Mouse (Mus musculus): ENCODE results near the gene F11.

The F11 gene

DNA sequence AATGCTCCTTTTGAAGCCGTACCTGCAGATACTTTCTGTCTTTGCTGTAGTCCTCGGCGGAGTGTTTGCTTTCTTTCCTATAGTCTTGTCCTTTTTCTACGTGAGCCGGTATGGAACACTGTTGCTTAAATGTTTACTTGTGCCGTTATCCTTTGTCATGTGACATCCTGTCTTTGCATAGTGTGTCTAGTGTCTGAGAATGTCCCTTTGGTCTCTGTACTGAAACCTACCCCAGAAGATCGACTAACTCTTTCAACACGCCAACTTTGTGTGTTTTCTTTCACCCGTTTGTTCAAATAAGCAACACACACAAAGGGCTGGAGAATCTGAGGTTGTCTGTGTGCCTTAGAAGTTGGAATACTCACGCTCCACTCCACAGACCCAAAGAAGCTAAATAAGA is at the start of gene F11:
F11 (minus strand) TSS at position 112 of the 400 bp plus-strand sequence.
- no peak for DNase-seq (ENCODE audit: low spot score)

DNA sequence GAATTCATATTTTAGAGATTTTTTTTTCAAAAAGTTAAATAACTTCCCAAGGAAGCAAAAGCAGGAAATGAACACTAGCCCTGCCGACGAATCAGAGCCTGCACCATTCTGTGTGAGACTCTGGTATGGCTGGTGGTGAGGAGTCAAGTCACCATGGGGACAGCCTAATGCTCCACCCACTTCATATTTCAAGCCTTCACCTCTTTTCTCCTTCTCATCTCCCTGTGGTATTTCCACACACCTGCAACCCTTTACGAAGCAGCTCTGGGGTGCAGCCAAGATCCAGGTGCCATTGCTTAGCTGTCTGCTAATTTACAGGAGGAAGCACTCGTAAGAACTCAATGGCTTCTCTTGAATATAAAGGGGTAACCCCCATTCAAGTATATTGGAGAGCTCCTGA is 49.1 kb upstream of the F11 start:
- no peak for DNase-seq (ENCODE audit: low spot score)

DNA sequence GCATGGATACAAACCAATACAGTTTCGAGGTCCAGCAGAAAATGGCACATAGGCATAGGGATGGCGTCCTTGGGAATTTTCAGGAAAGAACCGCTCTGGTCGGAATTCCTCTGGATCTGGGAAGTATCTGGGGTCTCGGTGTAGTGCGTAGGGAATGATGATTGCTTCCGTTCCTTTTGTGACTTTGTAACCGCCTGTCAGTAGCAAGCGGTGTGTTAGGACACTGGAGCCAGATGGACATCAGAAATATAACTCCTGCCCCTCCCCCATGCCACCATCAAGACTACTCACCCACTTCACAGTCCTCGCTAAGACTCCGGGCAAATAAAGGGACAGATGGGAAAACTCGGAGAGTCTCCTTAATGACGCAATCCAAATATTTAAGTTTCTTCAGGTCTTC is 46.5 kb upstream of the F11 start, which contains the start of gene Gm45753:
Gm45753 (minus strand) TSS at position 101 of the 400 bp plus-strand sequence.
- DNase-seq (ENCODE audit: low spot score), result no peak

DNA sequence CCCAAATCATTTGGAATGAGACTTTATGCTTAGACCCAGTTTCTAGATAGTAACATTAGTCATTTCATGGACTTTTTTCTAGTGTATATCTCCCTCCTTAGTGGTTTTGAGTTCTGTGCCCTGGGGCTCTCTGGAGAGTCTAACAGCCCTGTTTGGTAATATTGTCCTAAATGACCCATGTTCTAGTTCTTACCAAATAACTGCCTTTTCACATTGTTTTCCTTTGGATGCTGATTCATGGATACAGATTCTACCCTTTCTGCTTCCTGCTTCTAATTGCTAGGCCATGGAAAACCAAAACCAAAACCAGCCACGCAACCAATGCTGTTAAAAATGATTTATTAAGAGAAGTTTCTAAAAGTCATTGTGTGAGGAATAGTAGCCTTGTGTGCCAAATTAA is 43.6 kb upstream of the F11 start:
- no peak for DNase-seq (ENCODE audit: low spot score)

DNA sequence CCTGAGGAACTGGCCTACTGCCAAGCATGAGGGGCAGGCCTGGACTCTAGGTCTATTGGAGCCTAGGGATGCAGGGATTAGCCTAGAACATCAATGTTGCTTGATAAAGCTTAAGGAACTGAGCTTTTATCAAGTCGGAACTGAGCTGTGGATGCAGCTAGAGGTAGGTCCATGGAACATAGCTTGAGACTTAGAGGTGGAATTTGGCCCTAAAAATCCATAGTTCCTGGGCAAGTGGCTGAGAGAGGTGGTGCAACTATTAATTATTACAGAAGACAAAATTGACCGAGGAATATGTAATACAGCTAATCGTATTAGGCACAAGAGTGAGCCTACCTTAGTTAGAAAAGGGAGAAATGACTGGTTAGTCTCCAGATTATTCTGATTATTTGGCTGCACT is 42.5 kb upstream of the F11 start:
- no peak for DNase-seq (ENCODE audit: low spot score)

DNA sequence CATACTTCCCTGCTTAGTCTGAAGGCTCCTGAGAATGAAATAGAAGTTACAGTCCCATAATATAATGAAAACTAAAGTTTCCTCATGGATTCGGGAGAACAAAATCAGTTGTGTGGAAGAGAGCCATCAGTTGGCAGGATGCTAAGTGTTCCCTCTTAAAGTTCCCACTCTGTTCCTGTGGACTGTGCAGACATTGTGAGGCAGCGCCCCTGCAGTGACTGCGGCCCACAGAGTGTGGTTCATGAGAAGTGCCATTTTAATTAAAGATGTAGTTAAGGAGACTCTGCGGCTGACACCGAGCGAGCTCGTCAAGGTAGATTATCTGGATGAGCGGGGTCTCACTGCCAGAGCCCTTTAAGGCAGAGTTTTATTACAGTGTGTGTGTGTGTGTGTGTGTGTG is 40.6 kb upstream of the F11 start:
- DNase-seq (ENCODE audit: low spot score), result no peak

DNA sequence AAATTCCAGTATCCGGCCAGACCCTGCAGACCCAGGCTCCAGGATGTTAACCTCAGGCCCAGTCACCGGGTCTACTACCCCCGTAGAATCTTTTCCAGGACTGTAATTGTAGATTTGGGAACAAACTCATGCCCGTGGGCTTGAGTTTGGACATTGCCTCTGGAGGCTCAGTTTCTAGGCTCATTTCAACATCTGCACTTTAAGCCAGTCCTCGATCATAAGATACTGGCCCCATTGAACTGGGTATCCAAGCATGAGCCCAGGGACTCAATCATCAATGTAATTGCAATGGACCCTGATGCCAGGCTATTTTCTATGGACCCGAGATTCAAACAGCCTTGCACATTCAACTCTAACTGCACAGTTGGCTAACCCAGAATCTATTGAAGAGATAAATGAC is 33.4 kb upstream of the F11 start:
- no peak for DNase-seq (ENCODE audit: low spot score)

DNA sequence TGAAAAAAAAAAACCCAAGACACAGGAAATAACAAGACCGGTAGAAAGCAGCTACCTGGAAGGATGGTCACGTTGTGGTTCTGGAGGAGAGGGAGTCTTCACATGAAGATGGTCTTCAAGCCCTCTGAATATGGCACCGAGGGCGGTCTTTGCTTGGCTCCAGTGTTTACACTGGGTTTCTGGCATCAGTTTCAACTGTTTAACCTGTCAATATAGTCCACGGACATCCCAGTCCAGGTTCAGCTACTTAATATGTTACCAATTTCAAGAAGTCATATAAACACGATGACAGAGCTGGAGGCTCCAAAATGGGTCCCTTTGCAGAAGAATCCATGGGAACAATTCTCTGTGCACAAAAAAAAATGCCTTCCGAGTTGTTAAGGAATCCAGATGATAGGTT is 32.9 kb upstream of the F11 start, which contains the start of gene Klkb1:
Klkb1 (minus strand) TSS at position 173 of the 400 bp plus-strand sequence.
- no peak for DNase-seq (ENCODE audit: low spot score)

DNA sequence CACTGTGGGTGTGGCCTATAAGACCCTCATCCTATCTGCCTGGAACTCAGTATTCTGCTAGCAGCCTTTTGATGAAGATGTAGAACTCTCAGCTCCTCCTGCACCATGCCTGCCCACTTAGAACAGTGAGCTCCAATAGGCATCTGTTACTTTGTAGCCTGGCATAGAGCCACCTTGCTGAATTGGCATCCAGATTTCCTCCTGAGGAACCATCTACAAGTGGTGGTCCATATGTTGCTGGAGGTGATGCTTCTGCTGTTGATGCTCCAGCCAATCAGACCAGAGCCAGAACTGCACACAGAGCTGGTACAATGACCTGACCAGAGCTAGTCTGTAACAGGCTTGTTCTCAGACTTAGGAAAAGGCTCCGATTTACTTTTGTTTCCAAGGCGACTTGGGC is 30.0 kb upstream of the F11 start:
- no peak for DNase-seq (ENCODE audit: low spot score)

DNA sequence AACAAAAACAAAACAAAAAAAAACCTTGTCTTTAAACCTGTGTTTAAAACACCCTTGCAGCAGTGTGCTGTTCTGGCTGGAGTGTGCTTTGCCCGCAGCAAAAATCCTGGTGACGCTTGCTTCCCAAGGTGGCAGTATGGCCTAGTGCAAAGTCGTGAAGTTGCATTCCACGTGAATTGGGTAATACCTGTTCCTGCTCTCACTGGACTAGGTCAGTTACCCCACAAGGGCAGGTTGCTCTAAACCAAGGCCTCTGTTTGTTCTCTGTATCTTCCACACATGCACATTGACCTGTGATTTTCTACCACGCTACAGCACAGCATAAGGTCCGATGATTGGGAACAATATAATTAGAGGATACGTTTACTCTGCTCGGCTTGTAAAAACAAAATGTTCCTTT is 19.8 kb upstream of the F11 start:
- no peak for DNase-seq (ENCODE audit: low spot score)

DNA sequence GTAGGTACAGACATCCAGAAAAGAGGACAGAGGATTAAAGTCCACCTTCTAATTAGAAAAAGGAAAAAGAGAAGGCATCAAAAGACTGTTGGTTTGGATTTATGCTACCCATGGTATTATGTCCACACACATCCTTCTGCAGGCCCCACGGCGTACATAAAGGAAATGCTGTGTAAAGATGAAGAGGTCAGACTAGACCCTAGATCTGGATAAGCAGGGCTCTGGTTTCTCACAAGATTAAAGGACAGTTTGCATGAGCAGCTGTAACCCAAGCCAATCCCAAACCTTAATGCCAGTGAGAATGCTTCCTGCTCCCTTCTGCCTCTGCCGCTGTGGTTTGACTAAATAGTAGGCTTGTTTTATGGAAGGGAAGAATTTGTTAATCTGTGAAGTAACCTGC is 15.6 kb upstream of the F11 start:
- DNase-seq (ENCODE audit: low spot score), result no peak

DNA sequence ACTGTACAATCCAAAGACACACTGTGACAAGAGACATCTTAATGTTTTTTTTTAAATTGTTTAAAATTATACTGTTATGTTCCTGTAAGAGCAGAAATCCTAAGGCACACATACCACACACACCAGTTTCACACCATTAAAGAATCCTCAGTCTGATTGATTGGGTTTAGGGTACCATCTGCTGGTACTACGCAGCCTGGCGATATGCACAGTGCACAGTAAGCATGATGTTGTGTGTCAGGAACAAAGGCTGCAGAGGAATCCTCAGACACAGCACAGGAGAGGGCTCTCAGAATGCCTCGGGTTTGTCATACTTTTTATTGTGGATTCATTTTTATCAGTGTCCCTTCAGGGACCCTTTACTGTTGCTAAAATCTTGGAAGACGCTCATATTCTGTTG is 12.5 kb upstream of the F11 start:
- no peak for DNase-seq (ENCODE audit: low spot score)

DNA sequence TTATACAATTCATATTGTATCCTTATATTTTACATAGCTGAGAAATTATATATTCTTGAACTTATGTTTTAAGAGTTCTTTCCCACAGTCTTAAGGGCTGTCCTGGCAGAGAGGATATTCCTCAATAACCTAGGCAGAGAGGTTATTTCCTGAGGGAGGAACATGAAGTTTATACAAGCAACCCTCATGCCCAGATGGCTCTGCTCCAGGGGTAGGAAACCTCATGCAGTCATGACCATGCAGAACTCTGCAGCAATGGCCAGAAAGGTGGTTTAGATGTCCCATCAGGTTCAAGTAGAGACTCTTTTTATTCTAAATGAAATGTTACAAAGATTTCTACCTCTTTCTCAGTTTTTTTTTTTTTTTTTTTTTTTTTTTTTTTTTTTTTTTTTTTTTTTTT is 7.2 kb upstream of the F11 start:
- no peak for DNase-seq (ENCODE audit: low spot score)

DNA sequence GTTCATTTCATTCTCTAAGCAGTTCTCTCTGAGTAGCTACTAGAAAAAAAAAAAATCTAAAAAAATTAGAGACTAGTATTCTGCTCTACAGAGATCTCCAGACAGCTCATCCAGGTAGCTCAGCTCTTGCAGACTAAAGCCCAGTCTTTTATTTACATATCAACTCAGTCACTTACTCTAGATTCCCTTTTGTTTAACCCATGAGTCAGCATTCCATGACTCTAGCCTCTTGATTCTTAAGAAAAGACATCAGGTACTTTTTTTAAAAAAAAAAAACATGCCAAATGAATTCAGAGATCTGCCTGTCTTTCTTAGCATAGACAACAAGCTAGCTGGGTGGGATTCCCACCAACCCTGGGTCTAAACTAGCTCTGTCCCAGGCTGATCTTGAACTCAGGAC is 6.7 kb upstream of the F11 start:
- DNase-seq (ENCODE audit: low spot score), result no peak

DNA sequence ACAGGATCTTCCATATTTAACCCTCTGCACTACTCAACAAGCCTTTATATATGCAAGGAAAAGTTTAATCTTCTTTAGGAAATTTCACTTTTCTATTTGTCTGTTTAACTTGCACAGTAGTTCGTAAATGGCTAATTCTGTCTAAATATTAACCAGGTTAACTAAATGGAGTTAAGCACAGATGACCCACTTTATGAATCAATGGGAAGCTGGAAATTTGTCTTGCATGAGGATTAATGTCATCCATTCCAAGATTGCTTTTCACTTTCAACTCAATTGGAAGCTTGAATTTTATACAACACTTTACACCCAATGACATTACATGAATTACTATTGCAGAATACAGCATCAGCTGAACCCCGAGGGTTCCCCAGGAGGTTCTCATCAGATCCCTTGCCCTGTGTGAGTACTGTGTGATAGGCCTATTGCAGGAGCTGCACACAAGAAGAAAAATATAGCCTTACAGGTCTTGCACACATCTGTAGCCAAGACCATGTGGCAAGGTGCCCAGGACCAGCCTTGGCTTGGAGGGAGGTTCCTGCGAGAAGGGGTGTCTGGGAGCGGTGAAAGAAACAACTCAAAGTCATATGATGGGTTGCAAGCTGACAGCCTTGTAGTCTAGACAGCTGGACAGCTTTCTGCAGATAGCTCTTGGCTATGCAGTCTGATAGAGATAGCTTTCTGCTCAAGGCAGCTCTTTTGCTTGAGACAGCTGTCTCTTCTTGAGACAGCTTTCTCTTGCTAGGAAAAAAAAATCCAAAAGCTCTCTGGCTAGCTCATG is 6.0 kb upstream of the F11 start:
- DNase-seq (ENCODE audit: low spot score), result no peak

DNA sequence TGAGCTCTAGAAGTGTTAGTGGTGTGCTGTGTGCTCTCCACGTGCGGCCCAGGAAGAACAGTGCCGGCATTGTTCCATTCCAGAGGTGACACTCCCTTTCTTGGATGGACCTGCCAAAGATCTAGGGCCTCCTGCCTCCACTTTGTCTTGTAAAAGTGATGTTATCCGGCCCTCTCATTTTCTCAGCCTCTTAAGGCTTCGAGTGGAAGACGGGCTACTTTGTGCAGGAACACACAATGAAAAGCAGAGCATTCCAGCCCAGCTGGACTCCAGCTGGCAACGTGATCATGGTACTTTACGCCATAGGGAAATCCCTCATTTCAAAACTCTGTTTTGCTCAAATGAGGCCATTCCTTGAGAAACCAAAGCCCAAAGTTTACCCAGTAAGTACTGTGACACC is 5.2 kb upstream of the F11 start:
- DNase-seq (ENCODE audit: low spot score), result no peak

DNA sequence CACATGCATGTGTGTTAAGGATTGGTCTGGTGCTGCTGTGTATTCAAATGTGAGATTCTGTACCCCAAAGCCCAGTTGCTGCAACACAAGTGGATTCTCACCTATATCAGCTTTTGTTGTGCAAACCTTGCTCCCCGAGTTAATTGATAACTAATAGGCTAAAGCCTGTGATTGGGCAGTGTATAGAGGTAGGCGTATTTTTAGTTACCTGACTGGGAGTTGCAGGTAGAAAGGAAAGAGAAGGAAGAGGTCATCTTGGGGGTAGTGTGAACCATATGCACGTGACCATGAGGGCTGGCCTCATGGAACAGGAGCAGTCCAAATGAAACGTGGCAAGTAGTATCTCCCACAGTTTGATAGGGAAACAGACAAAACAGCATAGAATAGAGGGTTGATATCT is 3.1 kb upstream of the F11 start:
- DNase-seq (ENCODE audit: low spot score), result no peak

DNA sequence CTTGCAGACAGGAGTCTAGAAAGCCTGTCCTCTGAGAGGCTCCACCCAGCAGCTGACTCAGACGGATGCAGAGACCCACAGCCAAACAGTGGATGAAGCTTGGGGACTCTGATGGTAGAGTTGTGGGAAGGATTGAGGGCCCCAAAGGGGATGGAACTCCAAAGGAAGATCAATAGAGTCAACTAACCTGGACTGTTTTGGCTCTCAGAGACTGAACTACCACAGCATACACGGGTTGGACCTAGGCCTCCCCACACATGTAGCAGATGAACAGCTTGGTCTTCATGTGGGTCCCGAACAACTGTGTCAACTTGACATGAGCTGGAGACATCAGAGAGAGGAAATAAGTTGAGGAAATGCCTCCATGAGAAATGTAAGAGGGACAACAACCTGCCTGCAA is 1.0 kb upstream of the F11 start:
- no peak for DNase-seq (ENCODE audit: low spot score)

DNA sequence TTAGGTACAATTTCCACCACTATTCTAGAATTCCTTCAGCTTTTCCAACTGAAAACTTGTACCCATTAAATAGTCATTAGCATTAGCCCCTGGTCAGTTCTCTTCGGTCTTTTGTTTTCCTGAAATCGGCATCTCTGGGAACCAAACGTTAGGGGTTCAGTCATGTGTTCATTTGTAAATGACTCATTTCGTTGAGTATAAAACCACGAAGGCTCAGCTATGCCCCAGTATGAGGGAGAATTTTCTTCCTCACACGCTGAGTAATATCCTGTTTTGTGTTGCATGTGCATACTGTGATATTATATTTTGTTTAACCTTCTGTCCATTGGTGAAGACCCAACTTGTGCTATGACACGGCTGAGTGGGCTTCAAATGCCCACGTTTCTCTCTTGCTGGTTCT is 3.4 kb downstream of the F11 start:
- no peak for DNase-seq (ENCODE audit: low spot score)

DNA sequence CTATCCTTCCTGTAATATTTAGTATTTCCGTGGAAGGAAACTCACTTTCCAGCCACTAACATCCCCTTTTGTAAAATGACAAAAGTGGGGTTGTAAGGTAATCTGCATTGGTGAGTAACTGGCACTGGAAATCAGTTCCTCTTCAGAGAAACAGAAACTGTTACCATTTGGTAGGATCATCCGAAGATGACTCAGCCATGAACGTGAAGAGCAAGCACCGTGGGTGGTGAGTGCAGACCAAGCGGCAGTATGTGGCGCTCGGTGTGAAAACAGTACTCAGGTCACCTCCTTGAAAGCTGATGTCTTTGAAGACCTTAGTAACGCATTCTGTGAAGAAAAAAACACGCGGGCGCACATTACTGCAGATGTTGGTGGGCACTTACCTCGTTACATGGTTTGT is 6.8 kb downstream of the F11 start:
- no peak for DNase-seq (ENCODE audit: low spot score)

DNA sequence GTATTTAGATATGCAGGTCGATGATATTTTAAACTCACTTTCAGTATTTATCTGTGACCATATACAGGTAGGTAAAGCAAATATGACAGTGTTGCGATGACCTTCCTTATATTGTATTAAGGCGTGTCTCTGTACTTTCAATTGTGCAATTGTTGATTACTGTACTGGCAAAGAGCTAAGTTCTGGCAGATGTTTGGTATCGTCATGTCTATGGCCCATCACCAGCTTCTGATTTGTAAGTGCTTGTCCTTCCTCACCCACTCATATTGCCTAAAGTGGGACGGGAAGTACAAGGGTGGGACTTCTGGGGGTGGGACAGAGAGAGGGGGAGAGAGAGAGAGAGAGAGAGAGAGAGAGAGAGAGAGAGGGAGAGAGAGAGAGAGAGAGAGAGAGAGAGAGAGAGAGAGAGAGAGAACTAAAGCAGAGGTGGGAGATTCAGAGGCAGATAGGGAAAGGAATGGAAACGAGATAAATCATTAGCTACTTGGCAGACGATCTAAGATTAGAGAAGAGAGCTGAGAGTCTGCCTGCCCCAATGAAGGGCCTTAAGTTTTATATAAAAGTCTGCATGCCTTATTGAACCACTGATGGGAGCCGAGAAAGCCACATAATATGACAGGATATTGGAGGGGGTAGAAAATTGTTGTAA is 7.5 kb downstream of the F11 start:
- DNase-seq (ENCODE audit: low spot score), result no peak

DNA sequence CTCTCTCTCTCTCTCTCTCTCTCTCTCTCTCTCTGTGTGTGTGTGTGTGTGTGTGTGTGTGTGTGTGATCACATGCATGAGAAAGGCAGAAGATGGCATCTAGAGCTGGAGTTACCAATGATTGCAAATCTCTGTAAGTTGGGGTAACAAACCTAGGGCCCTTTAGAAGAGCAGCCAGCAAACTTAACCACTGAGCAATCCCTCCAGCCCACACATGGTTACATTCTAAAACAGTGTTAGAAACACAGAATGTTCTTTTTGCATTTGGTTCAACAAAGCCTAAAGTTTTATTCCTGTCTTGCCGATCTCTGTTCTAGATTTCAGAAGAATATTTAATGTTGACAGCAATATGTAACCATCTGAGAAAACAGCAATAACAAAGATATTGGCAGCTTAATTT is 8.2 kb downstream of the F11 start:
- DNase-seq (ENCODE audit: low spot score), result no peak

DNA sequence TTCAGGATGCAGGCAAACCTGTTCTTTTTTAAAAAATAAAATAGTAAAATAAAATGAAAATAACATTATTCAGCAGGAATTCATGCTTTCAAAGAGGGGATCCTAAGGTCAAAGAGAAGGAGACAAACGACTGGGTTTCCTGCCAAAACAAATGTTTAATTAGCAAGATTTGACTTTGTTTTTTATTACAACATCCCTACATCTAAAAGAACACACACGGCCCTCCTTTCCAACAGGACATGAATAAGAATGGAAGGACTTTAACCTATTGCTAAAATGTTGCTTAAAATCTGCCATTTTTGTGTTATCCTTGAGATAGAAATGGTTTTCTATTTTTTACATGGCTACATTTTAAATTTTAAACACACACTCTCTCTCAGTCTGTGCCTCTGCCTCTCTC is 8.7 kb downstream of the F11 start:
- DNase-seq (ENCODE audit: low spot score), result no peak

DNA sequence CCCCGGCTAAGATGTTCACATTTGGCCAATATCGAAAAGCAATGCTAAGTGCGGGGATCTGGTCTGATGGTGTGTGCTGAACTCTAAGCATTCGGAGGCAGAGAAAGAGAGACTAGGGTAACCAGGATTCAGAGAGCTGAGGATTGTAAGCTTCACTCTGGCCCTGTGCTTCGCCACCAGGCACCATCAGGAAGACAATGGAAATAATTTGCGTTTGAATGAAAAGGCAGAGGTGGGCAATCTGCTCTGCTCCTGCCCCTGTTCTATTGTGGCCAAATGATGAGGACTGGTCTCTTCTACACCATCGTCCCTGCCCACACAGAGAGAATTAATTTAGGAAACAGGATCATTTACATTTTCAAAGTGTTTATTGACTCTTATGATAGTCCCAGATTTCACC is 15.5 kb downstream of the F11 start:
- no peak for DNase-seq (ENCODE audit: low spot score)

All from T-cell, adult 2 months (primary cell).